21 mouse cellular contexts compared by ENCODE assay signal in genomic region chr13:3544077-3544874, GRCm38 (mm10). TPM values are rescaled to one million over a fixed set of nuclear protein-coding genes. Genes with fewer than 3 reads are reported as not detected.
DNase-seq lines count a peak whose midpoint lies in the region; ATAC-seq and TF ChIP-seq lines count a peak whose summit lies in the region.
"Had no signal": no experiment of that assay in that cellular context is flagged by ENCODE, and none has a peak within 500 bp of the region (broad histone marks: within the 10 kb centered on the region; RNA-seq: fewer than 3 reads in every experiment).

No protein-coding gene starts in this region.

- no peak for TF ChIP-seq EP300 in stomach, postnatal 0 days (optimal IDR thresholded peaks at IDR 0.05)

- no peaks in the 10 kb centered on the region for H3K9me3 ChIP-seq in intestine, postnatal 0 days (ENCODE audit: control insufficient read depth)
- no peaks in the 10 kb centered on the region for H3K9me3 ChIP-seq in stomach, postnatal 0 days (ENCODE audit: control insufficient read depth, low read length)
- H3K9me3 ChIP-seq: embryonic facial prominence, embryonic 10.5 days; forebrain, embryonic 12.5 days; hindbrain, embryonic 15.5 days; limb, embryonic 15.5 days had no signal

- no peak for ATAC-seq in intestine, postnatal 0 days
- no peak for ATAC-seq in stomach, postnatal 0 days (ENCODE audit: low FRiP score, low TSS enrichment)
- ATAC-seq: midbrain, embryonic 16.5 days had no signal

- peaks cover 11% of the 10 kb centered on the region; the same call in 1 of the 2 replicates for H3K36me3 ChIP-seq in intestine, postnatal 0 days (ENCODE audit: control insufficient read depth, insufficient read depth)
- H3K36me3 ChIP-seq in stomach, postnatal 0 days (ENCODE audit: control insufficient read depth, insufficient read depth, low read length) = no peaks in the 10 kb centered on the region

- peaks cover 25% of the 10 kb centered on the region for H3K4me1 ChIP-seq in lung, adult 2 months (ENCODE audit: control insufficient read depth, insufficient read depth, low read length)
- peaks cover 21% of the 10 kb centered on the region for H3K4me1 ChIP-seq in intestine, postnatal 0 days (replicated peaks; ENCODE audit: control insufficient read depth, insufficient read depth, low read length)
- peaks cover 12% of the 10 kb centered on the region for H3K4me1 ChIP-seq in stomach, postnatal 0 days (replicated peaks; ENCODE audit: control insufficient read depth, insufficient read depth)

- 0 out of 2 replicates have a peak, but pooled peaks have one; percentile 6 for TF ChIP-seq CTCF in lung, adult 2 months (IDR thresholded peaks at IDR 0.05; ENCODE audit: insufficient read depth, low read length)
- peak; percentile 28 for TF ChIP-seq CTCF in intestine, postnatal 0 days (IDR thresholded peaks at IDR 0.05; ENCODE audit: low read depth)
- TF ChIP-seq CTCF in stomach, postnatal 0 days (IDR thresholded peaks at IDR 0.05; ENCODE audit: low read depth) = peak; percentile 21; the same call in 1 of the 2 replicates

- H3K4me3 ChIP-seq in lung, adult 2 months (replicated peaks; ENCODE audit: extremely low read depth, low read depth, low read length) = no peak overlapping the region
- no peak overlapping the region for H3K4me3 ChIP-seq in intestine, postnatal 0 days (ENCODE audit: low read depth, low read length)
- no peak overlapping the region for H3K4me3 ChIP-seq in stomach, postnatal 0 days (ENCODE audit: low read depth, low read length)
- H3K4me3 ChIP-seq: embryonic facial prominence, embryonic 10.5 days; forebrain, embryonic 12.5 days; hindbrain, embryonic 15.5 days; layer of hippocampus, adult 2 months; limb, embryonic 15.5 days had no signal

- H3K27me3 ChIP-seq in intestine, postnatal 0 days (replicated peaks; ENCODE audit: control insufficient read depth, insufficient read depth, low read length) = no peaks in the 10 kb centered on the region
- H3K27me3 ChIP-seq in stomach, postnatal 0 days (ENCODE audit: control insufficient read depth, insufficient read depth, low read length) = no peaks in the 10 kb centered on the region
- H3K27me3 ChIP-seq: forebrain, embryonic 12.5 days; hindbrain, embryonic 15.5 days; limb, embryonic 15.5 days had no signal

- H3K4me2 ChIP-seq in intestine, postnatal 0 days (replicated peaks; ENCODE audit: low read depth) = no peak overlapping the region
- H3K4me2 ChIP-seq in stomach, postnatal 0 days (replicated peaks; ENCODE audit: low read depth) = no peak overlapping the region
- H3K4me2 ChIP-seq: forebrain, embryonic 12.5 days; hindbrain, embryonic 15.5 days; limb, embryonic 15.5 days had no signal

- WGBS in lung, adult 2 months = 79% methylated on average over 4 of the region's 4 CpGs
- WGBS in intestine, postnatal 0 days = 67% methylated on average over 4 of the region's 4 CpGs
- 87% methylated on average over 4 of the region's 4 CpGs for WGBS in stomach, postnatal 0 days

- peak; percentile 44 for DNase-seq in heart, adult 11 months
- DNase-seq in heart, adult 9 months (ENCODE audit: low spot score in 2 of 2) = no peak
- DNase-seq in lung, adult 2 months = no peak
- DNase-seq in lung, postnatal 36 days = no peak
- no peak for DNase-seq in stomach, postnatal 0 days (ENCODE audit: low spot score)
- DNase-seq in kidney, adult 18-20 months = no peak
- DNase-seq: adrenal gland, postnatal 36 days; B cell, adult 2 months; gastrocnemius, postnatal 14 days; heart, postnatal 36 days; kidney, adult 2 months; kidney, postnatal 10 days; retina, postnatal 1 day; right cerebral cortex, postnatal 4 days had no signal

- no peak overlapping the region for H3K9ac ChIP-seq in intestine, postnatal 0 days (ENCODE audit: low read depth, low read length)
- H3K9ac ChIP-seq in stomach, postnatal 0 days (ENCODE audit: low read length) = no peak overlapping the region
- H3K9ac ChIP-seq: forebrain, embryonic 12.5 days; hindbrain, embryonic 15.5 days; limb, embryonic 15.5 days had no signal

- no peak overlapping the region for H3K27ac ChIP-seq in intestine, postnatal 0 days (ENCODE audit: low read depth, low read length)
- peak overlapping the region; percentile 56 for H3K27ac ChIP-seq in stomach, postnatal 0 days (replicated peaks)
- H3K27ac ChIP-seq: embryonic facial prominence, embryonic 10.5 days; forebrain, embryonic 12.5 days; hindbrain, embryonic 15.5 days; limb, embryonic 15.5 days had no signal

- TF ChIP-seq POLR2A in lung, adult 2 months (IDR thresholded peaks at IDR 0.05; ENCODE audit: borderline replicate concordance, extremely low read depth, low read depth, low read length) = no peak

RNA-seq across cellular contexts. Expression of gene Gdi2, which starts 6.4 kb away (rescaled TPM):
- polyA plus RNA-seq in lung, adult 2 months (2012; rRNA removed) = 119 and 134 TPM in 2 replicates
- polyA plus RNA-seq in intestine, postnatal 0 days (2015; fragmentation: Nextera tagmentation; extraction: Ambion mirVana) = 450 and 460 TPM in 2 replicates
- 338 and 359 TPM in 2 replicates for polyA plus RNA-seq in stomach, postnatal 0 days (2015; fragmentation: Nextera tagmentation; extraction: Ambion mirVana)
